In the genomic region with DNA sequence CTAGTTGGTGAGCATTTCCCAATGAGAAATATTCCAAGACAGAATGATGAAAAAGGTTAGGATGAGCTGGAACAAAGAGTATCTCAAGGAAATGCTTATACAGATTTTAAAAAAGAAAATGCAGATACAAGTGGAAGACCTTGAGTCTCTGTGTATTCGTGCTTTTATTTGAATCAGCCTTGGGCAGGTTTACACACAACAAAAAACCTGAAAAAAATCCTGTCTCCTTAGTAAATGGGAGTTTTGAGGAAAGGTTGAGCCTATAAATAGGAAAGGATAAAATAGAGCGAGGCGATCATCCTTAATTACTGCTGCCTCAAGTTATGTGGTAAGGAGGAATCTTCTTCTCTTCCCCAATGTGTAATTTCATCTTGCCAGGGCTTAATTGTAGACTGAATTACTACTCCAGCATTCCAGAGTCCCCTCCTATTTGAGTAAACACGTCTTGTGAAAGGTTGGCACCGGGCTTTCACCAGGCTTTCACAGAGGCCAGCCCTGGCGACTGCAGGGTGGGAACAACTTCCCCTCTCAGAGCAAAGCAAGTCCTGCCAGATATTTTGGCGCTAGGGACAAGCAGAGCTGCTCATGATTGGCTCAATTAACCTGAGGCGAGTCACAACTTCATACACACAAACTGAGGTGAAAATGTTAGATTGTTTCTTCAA, we compare ENCODE assay signal across 8 mouse cellular contexts. TPM values are rescaled to one million over a fixed set of nuclear protein-coding genes. Genes with fewer than 3 reads are reported as not detected.
A peak's percentile ranks its signal among the peaks of the same experiment; 100 is the strongest.
DNase-seq lines count a peak whose midpoint lies in the region; ATAC-seq and TF ChIP-seq lines count a peak whose summit lies in the region.

No protein-coding gene starts in this region.

- TF ChIP-seq CTCF in forebrain, postnatal 0 days (IDR thresholded peaks at IDR 0.05; ENCODE audit: low read depth): no peak
- no peak for TF ChIP-seq CTCF in midbrain, postnatal 0 days (IDR thresholded peaks at IDR 0.05)

- peaks cover 24% of the 10 kb centered on the region for H3K4me1 ChIP-seq in kidney, embryonic 15.5 days
- H3K4me1 ChIP-seq in forebrain, postnatal 0 days (ENCODE audit: insufficient read depth): peaks cover 14% of the 10 kb centered on the region
- H3K4me1 ChIP-seq in limb, embryonic 14.5 days (ENCODE audit: control insufficient read depth, insufficient read depth, low read length): no peaks in the 10 kb centered on the region
- H3K4me1 ChIP-seq in midbrain, postnatal 0 days (ENCODE audit: insufficient read depth, low read length): peaks cover 4% of the 10 kb centered on the region; the same call in 1 of the 2 replicates

- H3K27me3 ChIP-seq in kidney, embryonic 15.5 days: no peaks in the 10 kb centered on the region
- no peaks in the 10 kb centered on the region for H3K27me3 ChIP-seq in forebrain, postnatal 0 days (ENCODE audit: insufficient read depth, low read length)
- no peaks in the 10 kb centered on the region for H3K27me3 ChIP-seq in limb, embryonic 14.5 days (ENCODE audit: control insufficient read depth, insufficient read depth, low read length)
- H3K27me3 ChIP-seq in midbrain, postnatal 0 days (ENCODE audit: insufficient read depth, low read length): no peaks in the 10 kb centered on the region

- peak overlapping the region; percentile 69; the same call in 1 of the 2 replicates for H3K4me3 ChIP-seq in kidney, embryonic 15.5 days (replicated peaks)
- H3K4me3 ChIP-seq in forebrain, postnatal 0 days (ENCODE audit: low read depth, low read length): peak overlapping the region; percentile 81
- H3K4me3 ChIP-seq in limb, embryonic 14.5 days (replicated peaks; ENCODE audit: low read length): peak overlapping the region; percentile 95; the same call in 1 of the 2 replicates
- peak overlapping the region; percentile 51; the same call in 1 of the 2 replicates for H3K4me3 ChIP-seq in midbrain, postnatal 0 days (ENCODE audit: low read depth, low read length)

- peak overlapping the region; percentile 99 for H3K27ac ChIP-seq in kidney, embryonic 15.5 days
- H3K27ac ChIP-seq in forebrain, postnatal 0 days (ENCODE audit: low read depth, low read length): peak overlapping the region; percentile 72
- peak overlapping the region; percentile 95 for H3K27ac ChIP-seq in limb, embryonic 14.5 days (replicated peaks; ENCODE audit: low read depth, low read length)
- peak overlapping the region; percentile 91 for H3K27ac ChIP-seq in midbrain, postnatal 0 days (ENCODE audit: low read depth, low read length)

- WGBS in kidney, embryonic 15.5 days: 37% methylated on average over 8 of the region's 8 CpGs
- WGBS in forebrain, postnatal 0 days: 26% methylated on average over 8 of the region's 8 CpGs
- WGBS in limb, embryonic 14.5 days: 33% methylated on average over 8 of the region's 8 CpGs
- 41% methylated on average over 8 of the region's 8 CpGs for WGBS in midbrain, postnatal 0 days

- peaks cover 18% of the 10 kb centered on the region for H3K36me3 ChIP-seq in kidney, embryonic 15.5 days
- H3K36me3 ChIP-seq in forebrain, postnatal 0 days (ENCODE audit: insufficient read depth): peaks cover 13% of the 10 kb centered on the region; the same call in 1 of the 2 replicates
- peaks cover 16% of the 10 kb centered on the region for H3K36me3 ChIP-seq in limb, embryonic 14.5 days (ENCODE audit: control insufficient read depth, insufficient read depth, low read length)
- H3K36me3 ChIP-seq in midbrain, postnatal 0 days (ENCODE audit: insufficient read depth, low read length): peaks cover 6% of the 10 kb centered on the region

- H3K4me2 ChIP-seq in kidney, embryonic 15.5 days: peak overlapping the region; percentile 88
- H3K4me2 ChIP-seq in forebrain, postnatal 0 days (ENCODE audit: low read depth): peak overlapping the region; percentile 85
- H3K4me2 ChIP-seq in limb, embryonic 14.5 days (replicated peaks; ENCODE audit: low read depth, low read length, severe bottlenecking): peak overlapping the region; percentile 95
- peak overlapping the region; percentile 29 for H3K4me2 ChIP-seq in midbrain, postnatal 0 days (ENCODE audit: low read depth, low read length, poor library complexity, severe bottlenecking)

- no peak for TF ChIP-seq POLR2A in limb, embryonic 14.5 days (IDR thresholded peaks at IDR 0.05; ENCODE audit: borderline replicate concordance, extremely low read depth, insufficient read depth, insufficient read length)

- DNase-seq in kidney, adult 11 months: no peak
- DNase-seq in brain, adult 2 months (ENCODE audit: low read depth, low spot score): peak; percentile 72
- DNase-seq in forebrain, postnatal 0 days: peak; percentile 40
- DNase-seq in limb, embryonic 14.5 days (ENCODE audit: low spot score): no peak
- peak; percentile 44 for DNase-seq in midbrain, postnatal 0 days (ENCODE audit: low spot score)
- DNase-seq in frontal cortex, postnatal 14 days (ENCODE audit: low spot score in 2 of 2): no peak
- no peak for DNase-seq in layer of hippocampus, postnatal 36 days

- no peaks in the 10 kb centered on the region for H3K9me3 ChIP-seq in kidney, embryonic 15.5 days (replicated peaks)
- H3K9me3 ChIP-seq in forebrain, postnatal 0 days (ENCODE audit: low read length): no peaks in the 10 kb centered on the region
- no peaks in the 10 kb centered on the region for H3K9me3 ChIP-seq in limb, embryonic 14.5 days (ENCODE audit: control insufficient read depth, low read length)
- no peaks in the 10 kb centered on the region for H3K9me3 ChIP-seq in midbrain, postnatal 0 days (ENCODE audit: low read length)

- ATAC-seq in kidney, embryonic 15.5 days (replicated peaks; ENCODE audit: low FRiP score): no peak
- no peak for ATAC-seq in forebrain, postnatal 0 days
- no peak for ATAC-seq in limb, embryonic 14.5 days (ENCODE audit: low FRiP score, low read depth)
- no peak for ATAC-seq in midbrain, postnatal 0 days (ENCODE audit: low FRiP score)

- H3K9ac ChIP-seq in kidney, embryonic 15.5 days: no peak overlapping the region
- H3K9ac ChIP-seq in forebrain, postnatal 0 days: peak overlapping the region; percentile 29; the same call in 1 of the 2 replicates
- no peak overlapping the region for H3K9ac ChIP-seq in limb, embryonic 14.5 days (ENCODE audit: low read depth, low read length, severe bottlenecking)
- H3K9ac ChIP-seq in midbrain, postnatal 0 days (replicated peaks; ENCODE audit: low read length, poor library complexity, severe bottlenecking): 0 out of 2 replicates have a peak overlapping the region, but pooled peaks have one; percentile 24

RNA-seq across cellular contexts. Expression of gene Tob2, which starts 2.0 kb away (rescaled TPM):
- 28.2 and 29.3 TPM in 2 replicates for polyA plus RNA-seq in kidney, embryonic 15.5 days (2015; fragmentation: Nextera tagmentation; extraction: Ambion mirVana)
- total RNA-seq in forebrain, postnatal 0 days (2014; rRNA removed): 9.2 and 13.0 TPM in 2 replicates
- 11.4 TPM in 2 replicates for polyA plus RNA-seq in forebrain, postnatal 0 days (2015; fragmentation: Nextera tagmentation; extraction: Ambion mirVana)
- polyA plus RNA-seq in limb, embryonic 14.5 days (2012; rRNA removed): 23.7 and 28.1 TPM in 2 replicates
- 23.4 and 24.7 TPM in 2 replicates for polyA plus RNA-seq in limb, embryonic 14.5 days (2014; fragmentation: Nextera tagmentation; extraction: Ambion mirVana)
- 10.9 and 15.4 TPM in 2 replicates for total RNA-seq in midbrain, postnatal 0 days (2014; rRNA removed)
- polyA plus RNA-seq in midbrain, postnatal 0 days (2015; fragmentation: Nextera tagmentation; extraction: Ambion mirVana): 12.2 and 14.2 TPM in 2 replicates
- total RNA-seq in layer of hippocampus, postnatal 36 days (2021): 10 to 100 TPM; 30.5 to 36.4 TPM

RNA-seq across cellular contexts. Expression of gene Phf5a, which starts 11.1 kb away (rescaled TPM):
- 159 and 163 TPM in 2 replicates for polyA plus RNA-seq in kidney, embryonic 15.5 days (2015; fragmentation: Nextera tagmentation; extraction: Ambion mirVana)
- 41.5 and 48.5 TPM in 2 replicates for total RNA-seq in forebrain, postnatal 0 days (2014; rRNA removed)
- 107 and 112 TPM in 2 replicates for polyA plus RNA-seq in forebrain, postnatal 0 days (2015; fragmentation: Nextera tagmentation; extraction: Ambion mirVana)
- polyA plus RNA-seq in limb, embryonic 14.5 days (2012; rRNA removed): 91.7 and 96.8 TPM in 2 replicates
- polyA plus RNA-seq in limb, embryonic 14.5 days (2014; fragmentation: Nextera tagmentation; extraction: Ambion mirVana): 159 and 163 TPM in 2 replicates
- total RNA-seq in midbrain, postnatal 0 days (2014; rRNA removed): 31.8 and 34.1 TPM in 2 replicates
- 107 and 118 TPM in 2 replicates for polyA plus RNA-seq in midbrain, postnatal 0 days (2015; fragmentation: Nextera tagmentation; extraction: Ambion mirVana)
- 10 to 100 TPM; 31.2 to 33.5 TPM for total RNA-seq in layer of hippocampus, postnatal 36 days (2021)

RNA-seq across cellular contexts. Expression of gene Aco2, which starts 11.5 kb away (rescaled TPM):
- 216 and 224 TPM in 2 replicates for polyA plus RNA-seq in kidney, embryonic 15.5 days (2015; fragmentation: Nextera tagmentation; extraction: Ambion mirVana)
- total RNA-seq in forebrain, postnatal 0 days (2014; rRNA removed): 354 and 357 TPM in 2 replicates
- 234 and 251 TPM in 2 replicates for polyA plus RNA-seq in forebrain, postnatal 0 days (2015; fragmentation: Nextera tagmentation; extraction: Ambion mirVana)
- polyA plus RNA-seq in limb, embryonic 14.5 days (2012; rRNA removed): 158 and 183 TPM in 2 replicates
- 127 and 134 TPM in 2 replicates for polyA plus RNA-seq in limb, embryonic 14.5 days (2014; fragmentation: Nextera tagmentation; extraction: Ambion mirVana)
- total RNA-seq in midbrain, postnatal 0 days (2014; rRNA removed): 380 and 412 TPM in 2 replicates
- polyA plus RNA-seq in midbrain, postnatal 0 days (2015; fragmentation: Nextera tagmentation; extraction: Ambion mirVana): 257 and 279 TPM in 2 replicates
- total RNA-seq in layer of hippocampus, postnatal 36 days (2021): 100 to 1,000 TPM; 449 to 462 TPM

RNA-seq across cellular contexts. Expression of gene Tef, which starts 58.4 kb away (rescaled TPM):
- 23.9 and 26.5 TPM in 2 replicates for polyA plus RNA-seq in kidney, embryonic 15.5 days (2015; fragmentation: Nextera tagmentation; extraction: Ambion mirVana)
- total RNA-seq in forebrain, postnatal 0 days (2014; rRNA removed): 60.2 and 71.8 TPM in 2 replicates
- polyA plus RNA-seq in forebrain, postnatal 0 days (2015; fragmentation: Nextera tagmentation; extraction: Ambion mirVana): 21.9 and 27.8 TPM in 2 replicates
- polyA plus RNA-seq in limb, embryonic 14.5 days (2012; rRNA removed): 45.7 and 49.2 TPM in 2 replicates
- polyA plus RNA-seq in limb, embryonic 14.5 days (2014; fragmentation: Nextera tagmentation; extraction: Ambion mirVana): 25.5 and 29.3 TPM in 2 replicates
- 60.1 and 60.6 TPM in 2 replicates for total RNA-seq in midbrain, postnatal 0 days (2014; rRNA removed)
- 23.6 and 25.4 TPM in 2 replicates for polyA plus RNA-seq in midbrain, postnatal 0 days (2015; fragmentation: Nextera tagmentation; extraction: Ambion mirVana)
- total RNA-seq in layer of hippocampus, postnatal 36 days (2021): 100 to 1,000 TPM; 300 to 307 TPM

Comparison
In these comparisons a context has a peak if more than half of its experiments do, and no peak if none do; other contexts are left out.
1. H3K4me2 ChIP-seq: peak in every context shown above with its lines; median percentile 95 in limb, embryonic 14.5 days; 88 in kidney, embryonic 15.5 days; 85 in forebrain, postnatal 0 days; 29 in midbrain, postnatal 0 days.
2. H3K9ac ChIP-seq: peak in forebrain, postnatal 0 days (single experiment) and midbrain, postnatal 0 days (single experiment); none in kidney, embryonic 15.5 days (single experiment) and limb, embryonic 14.5 days (single experiment).
3. DNase-seq: peak in brain, adult 2 months (single experiment), forebrain, postnatal 0 days (single experiment) and midbrain, postnatal 0 days (single experiment); none in kidney, adult 11 months (single experiment), limb, embryonic 14.5 days (single experiment), frontal cortex, postnatal 14 days (0 of 2) and layer of hippocampus, postnatal 36 days (0 of 2).
4. Peak in every context shown above with its lines, with median percentiles within 50 percentile points of each other: H3K27ac ChIP-seq and H3K4me3 ChIP-seq.